Mouse (Mus musculus): Measurements from ENCODE around the gene Plk5. TPM values are rescaled to one million over a fixed set of nuclear protein-coding genes. Genes with fewer than 3 reads are reported as not detected.

Gene Plk5
- total and polyA plus RNA-seq, 2 experiments from 2014 or later = 12.5 to 17.5 TPM

DNA sequence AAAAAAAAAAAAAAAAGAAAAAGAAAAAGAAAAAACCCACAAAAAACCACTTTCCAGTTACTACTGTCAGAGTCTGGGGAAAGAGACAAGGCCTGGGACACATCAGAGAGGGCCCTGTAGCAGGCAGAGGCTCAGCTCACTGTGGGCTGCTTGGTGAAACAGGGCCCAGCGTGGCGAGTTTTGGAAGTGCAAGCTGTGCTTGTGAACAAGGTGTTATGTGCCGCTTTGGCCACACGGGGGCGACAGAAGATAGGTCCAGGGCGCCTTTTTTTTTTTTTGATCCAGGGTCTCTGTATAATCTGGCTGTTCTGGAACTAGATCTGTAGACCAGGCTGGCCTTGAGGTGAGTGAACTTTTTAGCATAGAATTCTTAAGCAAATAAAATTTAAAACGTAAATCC, 19.9 kb downstream of the Plk5 start:
- DNase-seq (ENCODE audit: low spot score) (peak; percentile 97), ATAC-seq (ENCODE audit: low FRiP score) (no peak)
- Histone ChIP-seq H3K4me2 (ENCODE audit: low read depth, low read length, poor library complexity, severe bottlenecking) (no peak overlapping the region), H3K4me3 (ENCODE audit: low read depth, low read length) (no peak overlapping the region), H3K4me1 (ENCODE audit: insufficient read depth, low read length) (no peaks in the 10 kb centered on the region; the same call in 1 of the 2 replicates), H3K9me3 (ENCODE audit: low read length) (no peaks in the 10 kb centered on the region), H3K27me3 (ENCODE audit: insufficient read depth, low read length) (no peaks in the 10 kb centered on the region), H3K36me3 (ENCODE audit: insufficient read depth, low read length) (peaks cover 17% of the 10 kb centered on the region), H3K9ac (replicated peaks; ENCODE audit: low read length, poor library complexity, severe bottlenecking) (no peak overlapping the region), H3K27ac (ENCODE audit: low read depth, low read length) (no peak overlapping the region)
- TF ChIP-seq CTCF (IDR thresholded peaks at IDR 0.05) = peak; percentile 94
- WGBS = under 1% methylated on average over 7 of the region's 7 CpGs

DNA sequence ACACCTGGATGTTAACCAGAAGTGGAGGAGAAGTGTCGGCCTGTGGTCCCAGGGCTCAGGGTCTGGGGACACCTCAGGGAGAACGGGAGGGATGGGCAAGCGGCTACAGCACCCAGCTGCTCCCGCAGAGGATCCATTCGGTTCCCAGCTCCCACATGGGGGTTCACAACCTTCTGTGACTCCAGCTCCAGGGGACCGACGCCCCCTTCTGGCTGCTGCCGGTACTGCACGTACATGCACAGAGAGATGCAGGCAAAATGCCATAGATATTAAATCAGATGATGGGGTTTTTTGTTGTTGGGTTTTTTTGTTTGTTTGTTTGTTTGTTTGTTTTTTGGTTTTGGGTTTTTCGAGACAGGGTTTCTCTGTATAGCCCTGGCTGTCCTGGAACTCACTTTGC, 21.5 kb downstream of the Plk5 start:
- Histone ChIP-seq H3K9ac (replicated peaks; ENCODE audit: low read length, poor library complexity, severe bottlenecking) (no peak overlapping the region), H3K27me3 (ENCODE audit: insufficient read depth, low read length) (no peaks in the 10 kb centered on the region), H3K27ac (ENCODE audit: low read depth, low read length) (no peak overlapping the region), H3K4me2 (ENCODE audit: low read depth, low read length, poor library complexity, severe bottlenecking) (no peak overlapping the region), H3K4me3 (ENCODE audit: low read depth, low read length) (no peak overlapping the region), H3K36me3 (ENCODE audit: insufficient read depth, low read length) (peaks cover 31% of the 10 kb centered on the region), H3K9me3 (ENCODE audit: low read length) (no peaks in the 10 kb centered on the region), H3K4me1 (ENCODE audit: insufficient read depth, low read length) (0 out of 2 replicates have a peak, but pooled peaks cover under 1% of the 10 kb centered on the region)
- peak; percentile 72 for TF ChIP-seq CTCF (IDR thresholded peaks at IDR 0.05)
- WGBS = 49% methylated on average over 10 of the region's 10 CpGs
- DNase-seq (ENCODE audit: low spot score) (no peak), ATAC-seq (ENCODE audit: low FRiP score) (no peak)

DNA sequence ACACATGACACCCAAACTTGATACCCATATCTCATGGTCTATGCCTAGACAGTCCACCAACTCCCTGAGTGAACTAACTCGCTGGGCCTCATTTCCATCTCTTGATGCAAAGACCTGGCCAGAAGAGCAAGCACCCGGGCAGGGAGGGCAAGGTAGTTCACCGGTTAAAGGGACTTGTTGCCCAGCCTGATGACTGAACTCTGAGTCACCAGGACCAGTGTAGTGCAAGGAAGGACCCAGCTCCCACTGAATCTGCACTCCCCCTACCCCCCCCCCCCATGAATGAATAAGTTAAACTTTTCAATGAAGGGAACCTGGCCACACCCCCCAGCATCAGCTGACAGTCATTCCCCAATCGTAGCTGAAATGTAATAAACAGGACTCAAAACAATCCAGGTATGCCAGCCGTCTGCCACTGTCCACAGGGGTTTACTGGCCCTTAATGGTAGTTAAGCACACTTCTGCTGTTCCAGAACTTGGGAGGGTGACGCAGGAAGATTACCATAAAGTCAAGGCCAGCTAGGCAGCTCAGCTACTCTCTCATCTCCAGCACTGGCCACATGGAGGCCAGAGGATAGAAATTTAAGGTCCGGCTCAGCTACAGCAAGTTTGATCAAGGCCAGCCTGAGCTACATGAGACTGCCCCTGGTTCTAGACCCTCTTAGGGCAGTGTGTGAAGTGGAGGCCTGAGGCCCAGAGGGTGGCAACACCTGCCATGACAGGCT, 26.5 kb downstream of the Plk5 start:
- Histone ChIP-seq H3K4me3 (ENCODE audit: low read depth, low read length) (peak overlapping the region; percentile 59; the same call in 1 of the 2 replicates), H3K9ac (replicated peaks; ENCODE audit: low read length, poor library complexity, severe bottlenecking) (no peak overlapping the region), H3K9me3 (ENCODE audit: low read length) (no peaks in the 10 kb centered on the region), H3K27ac (ENCODE audit: low read depth, low read length) (no peak overlapping the region), H3K4me1 (ENCODE audit: insufficient read depth, low read length) (peaks cover 10% of the 10 kb centered on the region; the same call in 1 of the 2 replicates), H3K4me2 (ENCODE audit: low read depth, low read length, poor library complexity, severe bottlenecking) (peak overlapping the region; percentile 94), H3K36me3 (ENCODE audit: insufficient read depth, low read length) (peaks cover 31% of the 10 kb centered on the region), H3K27me3 (ENCODE audit: insufficient read depth, low read length) (no peaks in the 10 kb centered on the region)
- DNase-seq (ENCODE audit: low spot score) (no peak), ATAC-seq (ENCODE audit: low FRiP score) (no peak)
- no peak for TF ChIP-seq CTCF (IDR thresholded peaks at IDR 0.05)
- WGBS = 72% methylated on average over 7 of the region's 7 CpGs

DNA sequence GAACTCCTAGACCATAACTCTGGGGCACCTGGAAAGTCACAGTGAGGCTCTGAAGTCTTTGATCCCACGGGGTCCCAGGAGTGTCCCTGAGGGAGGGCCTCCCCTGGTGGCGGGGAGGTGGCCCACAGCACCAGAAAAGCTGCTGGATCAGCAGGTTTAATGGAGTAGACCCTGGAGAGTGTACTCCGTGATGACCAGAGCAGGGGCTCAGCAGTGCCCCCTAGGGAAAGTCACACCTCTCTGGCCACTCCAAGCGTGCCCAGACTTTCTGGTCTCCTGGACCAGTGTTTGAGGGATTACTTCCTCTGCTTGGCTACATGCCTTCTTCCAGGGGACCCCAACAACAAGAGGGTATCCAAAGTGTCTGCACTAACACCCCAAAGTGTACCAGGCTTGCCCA, 27.2 kb downstream of the Plk5 start:
- H3K4me3 ChIP-seq (ENCODE audit: low read depth, low read length) = peak overlapping the region; percentile 59
- 51% methylated on average over 4 of the region's 4 CpGs for WGBS
- peak overlapping the region; percentile 99 for H3K9ac ChIP-seq (replicated peaks; ENCODE audit: low read length, poor library complexity, severe bottlenecking)
- peaks cover 14% of the 10 kb centered on the region for H3K4me1 ChIP-seq (ENCODE audit: insufficient read depth, low read length)
- H3K27me3 ChIP-seq (ENCODE audit: insufficient read depth, low read length) = no peaks in the 10 kb centered on the region
- no peak overlapping the region for H3K27ac ChIP-seq (ENCODE audit: low read depth, low read length)
- H3K9me3 ChIP-seq (ENCODE audit: low read length) = no peaks in the 10 kb centered on the region
- H3K36me3 ChIP-seq (ENCODE audit: insufficient read depth, low read length) = peaks cover 31% of the 10 kb centered on the region
- DNase-seq (ENCODE audit: low spot score) = no peak
- peak; percentile 47 for TF ChIP-seq CTCF (IDR thresholded peaks at IDR 0.05)
- ATAC-seq (ENCODE audit: low FRiP score) = no peak
- H3K4me2 ChIP-seq (ENCODE audit: low read depth, low read length, poor library complexity, severe bottlenecking) = peak overlapping the region; percentile 94

DNA sequence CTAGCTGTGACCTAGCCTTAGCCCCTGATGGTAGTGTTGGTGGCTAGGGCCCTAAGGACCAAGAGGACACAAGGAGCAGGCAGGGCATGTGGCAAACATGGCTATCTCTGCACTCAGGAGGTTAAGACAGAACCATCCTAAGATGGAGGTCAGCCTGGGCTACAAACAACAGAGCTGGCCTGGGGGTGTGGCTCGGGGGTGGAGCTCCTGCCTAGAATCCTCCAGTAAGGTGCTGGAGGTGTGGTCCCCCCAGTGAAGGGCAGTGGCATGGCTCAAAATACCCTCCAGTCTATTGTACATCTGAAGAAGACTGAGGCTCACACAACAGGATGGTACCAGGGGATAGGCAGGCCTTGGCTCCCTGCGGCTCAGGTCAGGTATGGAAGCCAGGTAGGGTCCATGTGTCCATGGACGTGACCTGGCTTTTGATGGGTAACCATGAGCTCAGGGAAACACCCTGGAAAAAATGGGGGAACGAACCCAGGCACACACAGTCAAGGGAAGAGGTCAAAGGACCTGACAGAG, 27.9 kb downstream of the Plk5 start:
- no peak for DNase-seq (ENCODE audit: low spot score)
- no peak for ATAC-seq (ENCODE audit: low FRiP score)
- Histone ChIP-seq H3K27ac (ENCODE audit: low read depth, low read length) (peak overlapping the region; percentile 96; the same call in 1 of the 2 replicates), H3K4me3 (ENCODE audit: low read depth, low read length) (peak overlapping the region; percentile 59), H3K9me3 (ENCODE audit: low read length) (no peaks in the 10 kb centered on the region), H3K4me2 (ENCODE audit: low read depth, low read length, poor library complexity, severe bottlenecking) (peak overlapping the region; percentile 94), H3K36me3 (ENCODE audit: insufficient read depth, low read length) (peaks cover 31% of the 10 kb centered on the region), H3K27me3 (ENCODE audit: insufficient read depth, low read length) (no peaks in the 10 kb centered on the region), H3K4me1 (ENCODE audit: insufficient read depth, low read length) (peaks cover 16% of the 10 kb centered on the region), H3K9ac (replicated peaks; ENCODE audit: low read length, poor library complexity, severe bottlenecking) (peak overlapping the region; percentile 99)
- TF ChIP-seq CTCF (IDR thresholded peaks at IDR 0.05) = no peak
- WGBS = 83% methylated on average over 4 of the region's 4 CpGs

DNA sequence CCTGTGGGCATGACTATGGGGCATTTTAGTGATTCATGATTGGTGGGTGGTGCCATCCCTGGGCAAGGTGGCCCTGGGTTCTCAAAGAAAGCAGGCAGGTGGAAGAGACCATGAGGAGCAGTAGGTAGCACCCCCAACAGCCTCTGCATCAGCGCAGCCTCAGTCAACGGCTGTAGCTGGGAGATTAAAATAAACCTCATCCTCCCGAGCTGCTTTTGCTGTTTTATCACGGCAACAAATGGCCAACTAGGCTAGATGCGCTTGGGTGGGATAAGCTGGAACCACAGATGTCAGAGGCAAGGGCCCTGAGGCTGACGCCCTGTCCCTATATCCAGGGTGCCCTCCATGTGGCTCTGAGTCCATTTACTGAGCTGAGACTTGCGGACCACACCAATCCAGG, 28.4 kb downstream of the Plk5 start:
- peak overlapping the region; percentile 96 for H3K27ac ChIP-seq (ENCODE audit: low read depth, low read length)
- no peaks in the 10 kb centered on the region for H3K27me3 ChIP-seq (ENCODE audit: insufficient read depth, low read length)
- H3K4me2 ChIP-seq (ENCODE audit: low read depth, low read length, poor library complexity, severe bottlenecking) = peak overlapping the region; percentile 94
- H3K9me3 ChIP-seq (ENCODE audit: low read length) = no peaks in the 10 kb centered on the region
- H3K9ac ChIP-seq (replicated peaks; ENCODE audit: low read length, poor library complexity, severe bottlenecking) = peak overlapping the region; percentile 99
- ATAC-seq (ENCODE audit: low FRiP score) (no peak), DNase-seq (ENCODE audit: low spot score) (no peak)
- H3K4me1 ChIP-seq (ENCODE audit: insufficient read depth, low read length) = peaks cover 16% of the 10 kb centered on the region
- peak overlapping the region; percentile 59 for H3K4me3 ChIP-seq (ENCODE audit: low read depth, low read length)
- TF ChIP-seq CTCF (IDR thresholded peaks at IDR 0.05) = no peak
- 43% methylated on average over 7 of the region's 7 CpGs for WGBS
- peaks cover 25% of the 10 kb centered on the region for H3K36me3 ChIP-seq (ENCODE audit: insufficient read depth, low read length)

Measured in midbrain, postnatal 0 days (tissue).